Comparison of ENCODE assay signal across 25 mouse cellular contexts in the genomic region with DNA sequence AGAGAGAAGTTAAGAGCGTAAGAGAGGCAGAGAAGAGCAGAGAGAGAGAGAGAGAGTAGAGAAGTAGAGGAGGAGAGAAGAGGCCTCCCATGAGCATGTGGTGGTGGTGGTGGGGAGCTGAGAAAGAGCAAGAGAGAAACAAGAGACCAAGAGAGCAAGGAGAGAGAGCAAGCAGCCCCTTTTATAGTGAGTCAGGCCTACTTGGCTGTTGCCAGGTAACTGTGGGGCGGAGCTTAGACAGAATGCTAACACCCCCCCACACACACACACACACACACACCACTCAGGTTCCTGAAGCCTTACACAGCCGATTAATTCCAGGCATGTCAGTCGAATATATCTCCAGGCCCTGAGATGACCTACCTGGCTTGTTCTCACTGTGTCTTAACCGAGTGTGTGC.
"Had no signal": no experiment of that assay in that cellular context is flagged by ENCODE, and none has a peak within 500 bp of the region (broad histone marks: within the 10 kb centered on the region; RNA-seq: fewer than 3 reads in every experiment).

No protein-coding gene starts in this region.

- H3K4me3 ChIP-seq: layer of hippocampus, adult 2 months; left cerebral cortex, adult 2 months; limb, embryonic 12.5 days; limb, embryonic 15.5 days had no signal

- DNase-seq: kidney, adult 11 months; kidney, postnatal 25 days; layer of hippocampus, postnatal 36 days; left cerebral cortex, postnatal 4 days; liver, postnatal 0 days; lung, embryonic 14.5 days; lung, postnatal 10 days; lung, postnatal 4 days; midbrain, embryonic 14.5 days; right cerebral cortex, adult 18-20 months; right cerebral cortex, postnatal 14 days; right cerebral cortex, postnatal 4 days; spleen, adult 18-20 months; thymus, adult 2 months; thymus, postnatal 14 days; thymus, postnatal 4 days had no signal

- H3K4me2 ChIP-seq: limb, embryonic 12.5 days; limb, embryonic 15.5 days; liver, embryonic 11.5 days; lung, embryonic 14.5 days; midbrain, embryonic 11.5 days had no signal

- H3K36me3 ChIP-seq: limb, embryonic 12.5 days; limb, embryonic 15.5 days had no signal

- H3K27ac ChIP-seq: kidney, postnatal 0 days; layer of hippocampus, adult 2 months; left cerebral cortex, adult 2 months; limb, embryonic 12.5 days; limb, embryonic 15.5 days; liver, embryonic 14.5 days; stomach, postnatal 0 days had no signal

- ATAC-seq: liver, postnatal 0 days had no signal

- H3K27me3 ChIP-seq: limb, embryonic 12.5 days had no signal

- H3K9ac ChIP-seq: limb, embryonic 12.5 days; limb, embryonic 15.5 days; liver, embryonic 14.5 days; liver, postnatal 0 days; lung, embryonic 14.5 days had no signal

- H3K4me1 ChIP-seq: limb, embryonic 12.5 days; limb, embryonic 15.5 days had no signal

- H3K9me3 ChIP-seq: limb, embryonic 12.5 days; limb, embryonic 15.5 days had no signal
